Mouse (Mus musculus): ENCODE results near the gene Tmem39a. TPM values are rescaled to one million over a fixed set of nuclear protein-coding genes. Genes with fewer than 3 reads are reported as not detected.

Gene Tmem39a
- total RNA-seq (2014; rRNA removed; ENCODE audit: low replicate concordance) (11.7 and 28.7 TPM in 2 replicates), polyA plus RNA-seq (2015; fragmentation: Nextera tagmentation; extraction: Ambion mirVana) (23.3 and 23.8 TPM in 2 replicates)

- H3K4me3 ChIP-seq (ENCODE audit: low read depth, low read length): no peak within 1 kb of the TSS
- no peak within 1 kb of the TSS for H3K27ac ChIP-seq (ENCODE audit: low read depth)
- WGBS: 77% methylated on average over 3 of the region's 3 CpGs
- no peaks in the 10 kb centered on the region for H3K36me3 ChIP-seq (replicated peaks; ENCODE audit: control insufficient read depth, insufficient read depth, low read length)
- TF ChIP-seq EP300 (IDR thresholded peaks at IDR 0.05; ENCODE audit: low read depth) (no peak), CTCF (IDR thresholded peaks at IDR 0.05; ENCODE audit: low read depth) (no peak)
- ATAC-seq (ENCODE audit: insufficient read depth, low read depth): no peak
- no peaks in the 10 kb centered on the region; the same call in 1 of the 2 replicates for H3K4me1 ChIP-seq (ENCODE audit: control insufficient read depth, insufficient read depth)
- H3K27me3 ChIP-seq (ENCODE audit: control insufficient read depth, insufficient read depth, low read length): no peaks in the 10 kb centered on the region
- DNase-seq (ENCODE audit: low spot score): no peak
- H3K4me2 ChIP-seq (ENCODE audit: low read depth, low read length): no peak within 1 kb of the TSS
- no peaks in the 10 kb centered on the region for H3K9me3 ChIP-seq (replicated peaks; ENCODE audit: control insufficient read depth, low read length)
- no peak within 1 kb of the TSS for H3K9ac ChIP-seq (replicated peaks; ENCODE audit: low read depth, low read length)
Observed at GRCm38 (mm10) chr16:38558221-38558748, at the start of gene Tmem39a. Tmem39a (plus strand) TSS chr16:38558698.

DNA sequence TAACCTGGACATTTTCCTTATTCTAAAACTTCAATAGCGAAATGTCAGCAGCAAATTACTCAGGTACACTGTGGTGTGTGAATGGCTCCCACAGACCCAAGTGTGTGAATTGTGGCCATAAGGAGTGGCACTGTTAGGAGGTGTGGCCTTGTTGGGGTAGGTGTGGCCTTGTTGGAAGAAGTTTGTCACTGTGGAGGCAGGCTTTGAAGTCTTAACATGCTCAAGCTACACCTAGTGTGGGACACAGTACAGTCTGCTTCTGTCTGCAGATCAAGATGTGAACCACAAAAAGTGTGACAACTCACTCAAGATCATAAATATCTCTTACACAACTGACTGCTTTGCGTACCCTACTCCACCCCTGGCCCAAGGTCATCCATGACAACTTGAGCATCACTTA is 47.7 kb upstream of the Tmem39a start:
- Histone ChIP-seq H3K27ac (ENCODE audit: low read depth) (no peak overlapping the region), H3K4me2 (ENCODE audit: low read depth, low read length) (no peak overlapping the region), H3K27me3 (ENCODE audit: control insufficient read depth, insufficient read depth, low read length) (no peaks in the 10 kb centered on the region), H3K4me1 (ENCODE audit: control insufficient read depth, insufficient read depth) (no peaks in the 10 kb centered on the region), H3K36me3 (replicated peaks; ENCODE audit: control insufficient read depth, insufficient read depth, low read length) (peaks cover 55% of the 10 kb centered on the region), H3K4me3 (ENCODE audit: low read depth, low read length) (no peak overlapping the region), H3K9me3 (replicated peaks; ENCODE audit: control insufficient read depth, low read length) (no peaks in the 10 kb centered on the region), H3K9ac (replicated peaks; ENCODE audit: low read depth, low read length) (no peak overlapping the region)
- TF ChIP-seq EP300 (IDR thresholded peaks at IDR 0.05; ENCODE audit: low read depth) (no peak), CTCF (IDR thresholded peaks at IDR 0.05; ENCODE audit: low read depth) (no peak)
- DNase-seq (ENCODE audit: low spot score) (no peak), ATAC-seq (ENCODE audit: insufficient read depth, low read depth) (no peak)
- WGBS: 90% methylated on average over 2 of the region's 2 CpGs

DNA sequence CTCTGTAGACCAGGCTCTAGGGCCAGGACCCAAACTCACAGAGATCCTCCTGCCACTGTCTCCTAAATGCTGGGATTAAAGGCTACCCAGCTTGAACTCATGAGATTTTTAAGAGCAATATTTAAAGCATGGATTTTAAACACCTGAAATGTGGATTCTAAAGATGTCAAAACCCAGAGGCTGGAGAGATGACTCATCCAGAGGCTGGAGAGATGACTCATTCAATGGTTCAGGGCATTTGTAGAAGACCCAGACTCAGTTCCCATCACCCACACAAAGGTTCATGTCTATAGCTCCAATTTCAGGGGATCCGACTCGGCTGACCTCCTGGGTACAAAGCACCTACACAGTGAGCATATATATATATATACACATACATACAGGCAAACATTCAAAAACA is 39.4 kb upstream of the Tmem39a start:
- no peak overlapping the region for H3K4me2 ChIP-seq (ENCODE audit: low read depth, low read length)
- H3K9me3 ChIP-seq (replicated peaks; ENCODE audit: control insufficient read depth, low read length): no peaks in the 10 kb centered on the region
- H3K4me1 ChIP-seq (ENCODE audit: control insufficient read depth, insufficient read depth): peaks cover 5% of the 10 kb centered on the region; the same call in 1 of the 2 replicates
- no peak for TF ChIP-seq EP300 (IDR thresholded peaks at IDR 0.05; ENCODE audit: low read depth)
- no peak overlapping the region for H3K27ac ChIP-seq (ENCODE audit: low read depth)
- WGBS: 93% methylated on average over 2 of the region's 2 CpGs
- peaks cover 34% of the 10 kb centered on the region for H3K36me3 ChIP-seq (replicated peaks; ENCODE audit: control insufficient read depth, insufficient read depth, low read length)
- H3K9ac ChIP-seq (replicated peaks; ENCODE audit: low read depth, low read length): no peak overlapping the region
- DNase-seq (ENCODE audit: low spot score): no peak
- no peaks in the 10 kb centered on the region for H3K27me3 ChIP-seq (ENCODE audit: control insufficient read depth, insufficient read depth, low read length)
- H3K4me3 ChIP-seq (ENCODE audit: low read depth, low read length): no peak overlapping the region
- no peak for ATAC-seq (ENCODE audit: insufficient read depth, low read depth)

GRCm38 (mm10) chr16:38521211-38521987 is 37.1 kb upstream of the Tmem39a start:
- ATAC-seq (ENCODE audit: insufficient read depth, low read depth) (no peak), DNase-seq (ENCODE audit: low spot score) (no peak)
- 25% methylated on average over 8 of the region's 8 CpGs for WGBS
- TF ChIP-seq EP300 (IDR thresholded peaks at IDR 0.05; ENCODE audit: low read depth) (no peak), CTCF (IDR thresholded peaks at IDR 0.05; ENCODE audit: low read depth) (no peak)
- Histone ChIP-seq H3K4me2 (ENCODE audit: low read depth, low read length) (peak overlapping the region; percentile 63), H3K4me1 (ENCODE audit: control insufficient read depth, insufficient read depth) (peaks cover 5% of the 10 kb centered on the region; the same call in 1 of the 2 replicates), H3K27ac (ENCODE audit: low read depth) (no peak overlapping the region), H3K4me3 (ENCODE audit: low read depth, low read length) (peak overlapping the region; percentile 77), H3K9me3 (replicated peaks; ENCODE audit: control insufficient read depth, low read length) (no peaks in the 10 kb centered on the region), H3K9ac (replicated peaks; ENCODE audit: low read depth, low read length) (peak overlapping the region; percentile 87), H3K36me3 (replicated peaks; ENCODE audit: control insufficient read depth, insufficient read depth, low read length) (peaks cover 36% of the 10 kb centered on the region), H3K27me3 (ENCODE audit: control insufficient read depth, insufficient read depth, low read length) (no peaks in the 10 kb centered on the region)

DNA sequence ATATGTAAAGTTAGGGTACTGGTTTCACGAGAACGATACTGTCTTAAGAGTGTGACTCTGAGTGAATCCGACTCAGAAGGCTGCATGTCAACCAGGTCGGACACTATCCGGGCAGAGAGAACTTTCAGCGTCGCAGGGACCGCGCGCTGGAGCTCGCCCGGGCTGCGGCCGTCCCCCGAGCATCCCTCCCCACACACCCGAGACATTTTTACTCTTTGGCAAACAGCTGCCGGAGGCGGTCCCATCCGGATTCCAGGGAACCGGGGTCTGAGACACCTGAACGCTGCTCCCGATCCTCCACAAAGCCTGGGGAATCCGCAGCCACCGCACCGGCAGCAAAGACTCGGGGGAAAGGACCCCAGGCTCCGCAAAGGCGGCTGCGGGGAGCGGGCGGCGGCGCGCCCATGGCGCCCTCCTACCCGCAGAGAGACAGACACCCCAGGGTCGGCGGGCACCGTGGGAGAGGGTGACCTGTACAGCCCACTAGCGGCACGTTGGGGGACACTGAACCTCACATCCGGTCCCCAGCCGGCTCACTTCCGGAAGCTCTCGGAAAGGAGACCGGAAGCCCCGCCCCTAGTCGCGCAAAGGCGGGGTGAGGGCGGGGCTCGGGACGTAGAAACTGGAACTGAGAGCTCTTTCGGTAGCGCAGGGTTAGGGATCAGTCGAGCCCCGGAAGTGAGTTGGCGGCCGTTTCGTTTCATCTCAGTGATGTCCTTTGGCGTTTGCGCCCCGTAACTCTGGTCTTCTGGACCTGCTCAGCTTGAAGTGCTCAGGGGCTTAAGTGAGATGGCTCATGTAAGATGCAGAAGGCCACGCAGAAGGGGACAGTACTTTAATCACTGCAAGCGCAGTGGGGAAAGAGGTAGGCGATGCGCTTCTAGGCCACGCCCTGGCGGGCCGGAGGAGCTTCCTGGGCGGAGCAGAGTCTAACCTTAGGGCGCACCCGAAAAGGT is 36.1 kb upstream of the Tmem39a start, which contains the start of gene Timmdc1:
TSS of gene Timmdc1 (minus strand) at position 535 of the 956 bp plus-strand sequence.
- H3K27ac ChIP-seq (ENCODE audit: low read depth): peak within 1 kb of the TSS; percentile 92
- TF ChIP-seq CTCF (IDR thresholded peaks at IDR 0.05; ENCODE audit: low read depth) (no peak), EP300 (IDR thresholded peaks at IDR 0.05; ENCODE audit: low read depth) (peak; percentile 79)
- H3K36me3 ChIP-seq (replicated peaks; ENCODE audit: control insufficient read depth, insufficient read depth, low read length): peaks cover 38% of the 10 kb centered on the region
- DNase-seq (ENCODE audit: low spot score): peak; percentile 96
- peak within 1 kb of the TSS; percentile 77 for H3K4me3 ChIP-seq (ENCODE audit: low read depth, low read length)
- peaks cover 5% of the 10 kb centered on the region; the same call in 1 of the 2 replicates for H3K4me1 ChIP-seq (ENCODE audit: control insufficient read depth, insufficient read depth)
- H3K9ac ChIP-seq (replicated peaks; ENCODE audit: low read depth, low read length): peak within 1 kb of the TSS; percentile 87
- H3K27me3 ChIP-seq (ENCODE audit: control insufficient read depth, insufficient read depth, low read length): no peaks in the 10 kb centered on the region
- H3K9me3 ChIP-seq (replicated peaks; ENCODE audit: control insufficient read depth, low read length): no peaks in the 10 kb centered on the region
- WGBS: under 1% methylated on average over 73 of the region's 73 CpGs
- peak; percentile 98 for ATAC-seq (ENCODE audit: insufficient read depth, low read depth)
- H3K4me2 ChIP-seq (ENCODE audit: low read depth, low read length): peak within 1 kb of the TSS; percentile 63
